Mouse (Mus musculus) C2C12 (cell line): Measurements from ENCODE around the gene Gm3285. TPM values are rescaled to one million over a fixed set of nuclear protein-coding genes. Genes with fewer than 3 reads are reported as not detected.

ENCODE experiments used
- H3K27me3 ChIP-seq: one replicate; pipeline ENCODE4 v1.6.1; 2011; ENCODE audit not compliant: control insufficient read depth, insufficient read depth, insufficient read length
- H3K36me3 ChIP-seq: one replicate; pipeline ENCODE4 v1.6.1; 2011; ENCODE audit not compliant: control insufficient read depth, insufficient read depth
- H3K4me3 ChIP-seq: one replicate; pipeline ENCODE4 v1.5.1; 2011; ENCODE audit warnings: mild to moderate bottlenecking, control low read depth; ENCODE audit not compliant: poor library complexity, insufficient read depth, severe bottlenecking
- H3K79me2 ChIP-seq: one replicate; pipeline ENCODE4 v1.6.1; 2011; ENCODE audit not compliant: control insufficient read depth, insufficient read depth
- H3K79me3 ChIP-seq: one replicate; pipeline ENCODE4 v1.6.1; 2011; ENCODE audit warnings: low read depth, control low read depth
- H3ac ChIP-seq: one replicate; pipeline ENCODE3; 2011; ENCODE audit warnings: low read depth; ENCODE audit not compliant: control insufficient read depth, insufficient read length
- CEBPB ChIP-seq: IDR thresholded peaks from one replicate; pipeline ENCODE4 v1.6.1; 2011; ENCODE audit warnings: low read depth, mild to moderate bottlenecking, control low read depth, moderate library complexity
- CTCF ChIP-seq: IDR thresholded peaks from one replicate; pipeline ENCODE4 v1.5.1; 2011; ENCODE audit not compliant: control insufficient read depth, insufficient read depth, insufficient read length
- FOSL1 ChIP-seq: IDR thresholded peaks from one replicate; pipeline ENCODE4 v1.8.0; 2011; ENCODE audit warnings: mild to moderate bottlenecking, low read length; ENCODE audit not compliant: poor library complexity, insufficient read depth, severe bottlenecking
- MAX ChIP-seq: IDR thresholded peaks from one replicate; pipeline ENCODE4 v1.6.1; 2011; ENCODE audit warnings: mild to moderate bottlenecking, control low read depth
- MYOD1 ChIP-seq: IDR thresholded peaks from one replicate; pipeline ENCODE4 v1.6.1; 2011; ENCODE audit warnings: low read depth; ENCODE audit not compliant: control insufficient read depth, insufficient read length
- MYOG ChIP-seq: IDR thresholded peaks from one replicate; pipeline ENCODE4 v1.6.1; 2011; ENCODE audit not compliant: control insufficient read depth, insufficient read length; ENCODE audit errors: extremely low read depth
- USF1 ChIP-seq: IDR thresholded peaks from one replicate; pipeline ENCODE4 v1.6.1; 2011; ENCODE audit warnings: low read depth, mild to moderate bottlenecking, control low read depth, moderate library complexity
- long read RNA-seq, 2 experiments: library from polyadenylated mRNA; unstranded; transcript quantifications; one replicate each; pipeline ENCODE4 v2.0.0; 2019 to 2020
- polyA plus RNA-seq: library from polyadenylated mRNA; unstranded; fragments of >200 nt; fragmentation: generic; extraction: Trizol; gene quantifications from one replicate; pipeline ENCODE4 v1.2.1, GENCODE M21; 2012; ENCODE audit warnings: missing spikeins

The Gm3285 gene
- polyA plus RNA-seq: not detected
- long read RNA-seq, experiment 1: 0 reads
- long read RNA-seq, experiment 2: 0 reads

DNA sequence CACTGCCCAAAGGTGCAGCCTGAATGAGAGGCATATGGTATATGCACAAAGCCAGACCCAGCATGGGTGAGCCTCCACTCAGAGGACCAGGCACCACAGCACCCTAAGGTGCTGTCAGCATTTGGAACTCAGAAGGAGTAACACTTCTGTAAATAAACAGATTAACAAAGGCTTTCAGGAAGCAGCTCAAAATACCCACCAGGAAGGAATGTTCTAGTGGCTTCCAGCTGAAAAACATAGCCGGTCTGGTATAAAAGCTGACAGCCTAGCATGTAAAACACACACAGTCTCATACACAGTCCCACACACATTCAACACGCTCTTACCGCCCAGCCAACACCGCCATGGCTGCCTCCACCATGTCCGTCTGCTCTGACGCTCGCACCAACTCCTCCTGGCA lies at the start of gene Gm3285:
Gene Gm3285 (plus strand): TSS at position 301 of the 400 bp plus-strand sequence.
- no peaks in the 10 kb centered on the region for H3K36me3 ChIP-seq
- no peaks in the 10 kb centered on the region for H3K79me3 ChIP-seq
- H3K79me2 ChIP-seq: no peaks in the 10 kb centered on the region
- H3K4me3 ChIP-seq: no peak within 1 kb of the TSS
- H3K27me3 ChIP-seq: peaks cover 10% of the 10 kb centered on the region
- no peak within 1 kb of the TSS for H3ac ChIP-seq
- no peak for TF ChIP-seq CEBPB
- TF ChIP-seq MAX: no peak
- no peak for TF ChIP-seq MYOG
- TF ChIP-seq MYOD1: no peak
- TF ChIP-seq CTCF: no peak
- TF ChIP-seq USF1: no peak
- no peak for TF ChIP-seq FOSL1

GRCm38 (mm10) chr10:77814382-77814781 lies 47.4 kb upstream of the Gm3285 start, which contains the start of gene Gm2696:
Gene Gm2696 (plus strand): TSS chr10:77814682.
- no peak for TF ChIP-seq FOSL1
- TF ChIP-seq MAX: no peak
- Histone ChIP-seq H3K79me2 (no peaks in the 10 kb centered on the region), H3ac (no peak within 1 kb of the TSS), H3K36me3 (no peaks in the 10 kb centered on the region), H3K27me3 (peaks cover 15% of the 10 kb centered on the region), H3K79me3 (no peaks in the 10 kb centered on the region), H3K4me3 (no peak within 1 kb of the TSS)

DNA sequence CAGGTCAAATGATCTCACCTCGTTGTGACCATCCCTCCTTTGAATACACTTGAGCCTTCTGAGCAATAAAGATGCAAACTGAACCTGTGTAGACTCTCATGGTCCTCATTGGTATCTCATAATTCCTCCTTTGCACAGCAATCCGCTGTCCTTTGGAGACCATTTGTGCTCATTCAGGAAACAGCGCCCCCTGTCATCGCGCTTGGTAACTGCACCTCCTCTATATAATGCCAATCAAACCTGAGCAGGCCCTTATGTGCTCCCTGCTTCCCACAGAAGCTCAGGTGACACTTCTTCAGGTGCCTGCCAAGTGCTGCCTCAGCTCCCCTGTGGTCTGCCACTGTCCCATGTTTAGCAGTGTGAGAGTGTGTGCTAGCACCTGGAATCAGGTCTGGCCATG lies 46.3 kb upstream of the Gm3285 start:
- no peak overlapping the region for H3K4me3 ChIP-seq
- no peaks in the 10 kb centered on the region for H3K36me3 ChIP-seq
- TF ChIP-seq MAX (no peak), USF1 (no peak), CEBPB (no peak), MYOG (no peak), MYOD1 (no peak), CTCF (no peak), FOSL1 (no peak)
- H3K79me3 ChIP-seq: no peaks in the 10 kb centered on the region
- H3K79me2 ChIP-seq: no peaks in the 10 kb centered on the region
- peaks cover 20% of the 10 kb centered on the region for H3K27me3 ChIP-seq
- no peak overlapping the region for H3ac ChIP-seq

- TF ChIP-seq MYOD1 (no peak), USF1 (no peak), FOSL1 (no peak), CTCF (no peak), MYOG (no peak), CEBPB (no peak), MAX (no peak)
- no peaks in the 10 kb centered on the region for H3K36me3 ChIP-seq
- peaks cover 24% of the 10 kb centered on the region for H3K27me3 ChIP-seq
- H3K79me3 ChIP-seq: no peaks in the 10 kb centered on the region
- no peak overlapping the region for H3ac ChIP-seq
- no peak overlapping the region for H3K4me3 ChIP-seq
- H3K79me2 ChIP-seq: no peaks in the 10 kb centered on the region
These were observed 43.3 kb upstream of the Gm3285 start for GRCm38 (mm10) chr10:77818523-77818922.

- Histone ChIP-seq H3K79me3 (no peaks in the 10 kb centered on the region), H3K79me2 (no peaks in the 10 kb centered on the region), H3K36me3 (no peaks in the 10 kb centered on the region), H3K27me3 (peaks cover 20% of the 10 kb centered on the region), H3ac (no peak overlapping the region), H3K4me3 (no peak overlapping the region)
- TF ChIP-seq FOSL1: no peak
- no peak for TF ChIP-seq MYOG
- no peak for TF ChIP-seq MAX
- no peak for TF ChIP-seq USF1
- no peak for TF ChIP-seq MYOD1
- TF ChIP-seq CTCF: no peak
- no peak for TF ChIP-seq CEBPB
These were observed 42.6 kb upstream of the Gm3285 start for GRCm38 (mm10) chr10:77819203-77819602.

DNA sequence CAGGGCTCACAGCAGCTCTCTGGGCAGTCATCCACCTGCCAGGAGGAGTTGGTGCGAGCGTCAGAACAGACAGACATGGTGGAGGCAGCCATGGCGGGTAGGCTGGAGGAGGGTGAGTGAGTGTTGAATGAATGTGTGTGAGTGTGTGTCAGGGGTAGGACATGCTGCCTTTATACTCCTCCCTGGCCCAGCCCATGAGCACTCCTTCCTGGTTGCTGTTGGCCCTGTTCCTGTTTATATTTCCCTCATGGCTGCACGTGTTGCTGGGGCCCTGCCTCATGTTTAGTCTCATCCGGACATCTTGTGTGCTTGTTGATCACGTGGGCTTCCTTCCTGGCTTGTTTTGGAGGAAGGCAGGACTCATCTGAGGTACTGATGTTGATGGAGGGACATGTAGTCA lies 34.8 kb upstream of the Gm3285 start, which contains the start of gene Krtap10-4:
Gene Krtap10-4 (minus strand): TSS at position 145 of the 400 bp plus-strand sequence.
- Histone ChIP-seq H3ac (no peak within 1 kb of the TSS), H3K36me3 (no peaks in the 10 kb centered on the region)

More for the DNA sequence above, 34.8 kb upstream of the Gm3285 start, which contains the start of gene Krtap10-4:
- Histone ChIP-seq H3K4me3 (no peak within 1 kb of the TSS), H3K27me3 (peaks cover 24% of the 10 kb centered on the region), H3K79me3 (no peaks in the 10 kb centered on the region), H3K79me2 (no peaks in the 10 kb centered on the region)
- no peak for TF ChIP-seq MAX
- no peak for TF ChIP-seq USF1
- TF ChIP-seq CEBPB: no peak
- TF ChIP-seq CTCF: no peak
- no peak for TF ChIP-seq MYOG
- no peak for TF ChIP-seq MYOD1
- TF ChIP-seq FOSL1: no peak
